Mouse (Mus musculus) kidney, embryonic 14.5 days (tissue): ENCODE results near the gene Atp8b2. TPM values are rescaled to one million over a fixed set of nuclear protein-coding genes. Genes with fewer than 3 reads are reported as not detected.

Experiments
- ATAC-seq: fragments of 200-750 bp; cut with Nextera tagmentation; 2 replicates; pipeline ENCODE4 v1.8.0; 2017; ENCODE audit warnings: moderate number of reproducible peaks, mild to moderate bottlenecking, moderate TSS enrichment, moderate library complexity; ENCODE audit not compliant: low FRiP score, low TSS enrichment
- H3K27ac ChIP-seq: fragments of 300-500 bp; sonication (generic); 2 replicates; pipeline ENCODE4 v1.5.1; 2014; ENCODE audit warnings: low read depth, mild to moderate bottlenecking, low read length, moderate library complexity, mixed read lengths
- H3K27me3 ChIP-seq: fragments of 300-500 bp; sonication (generic); 2 replicates; pipeline ENCODE4 v1.6.1; 2014; ENCODE audit warnings: mild to moderate bottlenecking, low read length; ENCODE audit not compliant: control insufficient read depth, insufficient read depth
- H3K36me3 ChIP-seq: fragments of 300-500 bp; sonication (generic); 2 replicates; pipeline ENCODE4 v1.6.1; 2014; ENCODE audit warnings: low read length, mixed read lengths; ENCODE audit not compliant: control insufficient read depth, insufficient read depth
- H3K4me1 ChIP-seq: fragments of 300-500 bp; sonication (generic); 2 replicates; pipeline ENCODE4 v1.6.1; 2014; ENCODE audit warnings: low read length, mixed read lengths; ENCODE audit not compliant: control insufficient read depth, insufficient read depth
- H3K4me2 ChIP-seq: fragments of 300-500 bp; sonication (generic); replicated peaks from 2 replicates; pipeline ENCODE4 v1.6.1; 2014; ENCODE audit warnings: low read depth, mild to moderate bottlenecking, low read length
- H3K4me3 ChIP-seq: fragments of 300-500 bp; sonication (generic); 2 replicates; pipeline ENCODE4 v1.5.1; 2014; ENCODE audit warnings: mild to moderate bottlenecking, low read length
- H3K9ac ChIP-seq: fragments of 300-500 bp; sonication (generic); 2 replicates; pipeline ENCODE4 v1.6.1; 2014; ENCODE audit warnings: low read depth, mild to moderate bottlenecking, low read length, moderate library complexity
- H3K9me3 ChIP-seq: fragments of 300-500 bp; sonication (generic); 2 replicates; pipeline ENCODE4 v1.6.1; 2016; ENCODE audit warnings: low read length; ENCODE audit not compliant: control insufficient read depth
- WGBS: fragments of 180-500 bp; shearing (Covaris S2); extraction: QIAGEN DNeasy Blood & Tissue Kit; methylation state at CpG from one replicate; pipeline ENCODE4 v1.1.7; 2014; 5-methylcytosine and 5-hydroxymethylcytosine counted together
- polyA plus RNA-seq: library from polyadenylated mRNA; unstranded; fragments of >200 nt; fragmentation: Nextera tagmentation; extraction: Ambion mirVana; gene quantifications from 2 replicates; pipeline ENCODE4 v1.2.1, GENCODE M21; 2014

Atp8b2 gene
- polyA plus RNA-seq, result 8.4 and 17.3 TPM in 2 replicates

- no peaks in the 10 kb centered on the region for H3K27me3 ChIP-seq
- peak; percentile 44 for ATAC-seq
- peaks cover 30% of the 10 kb centered on the region for H3K4me1 ChIP-seq
- peak within 1 kb of the TSS; percentile 84 for H3K4me3 ChIP-seq
- H3K9ac ChIP-seq, result peak within 1 kb of the TSS; percentile 93
- no peaks in the 10 kb centered on the region for H3K9me3 ChIP-seq
- H3K27ac ChIP-seq, result peak within 1 kb of the TSS; percentile 88
- 0% methylated on average over 34 of the region's 35 CpGs for WGBS
- H3K36me3 ChIP-seq, result peaks cover 5% of the 10 kb centered on the region; the same call in 1 of the 2 replicates
- peak within 1 kb of the TSS; percentile 94 for H3K4me2 ChIP-seq
Observed at GRCm38 (mm10) chr3:89963221-89963763, at the start of gene Atp8b2. Gene Atp8b2 (minus strand): TSS chr3:89963508.

- no peak overlapping the region for H3K4me2 ChIP-seq
- WGBS, result 72% methylated on average over 2 of the region's 2 CpGs
- H3K36me3 ChIP-seq, result peaks cover 99% of the 10 kb centered on the region
- no peaks in the 10 kb centered on the region for H3K9me3 ChIP-seq
- no peaks in the 10 kb centered on the region for H3K27me3 ChIP-seq
- H3K4me3 ChIP-seq, result no peak overlapping the region
- no peak for ATAC-seq
- no peak overlapping the region for H3K27ac ChIP-seq
- no peak overlapping the region for H3K9ac ChIP-seq
- no peaks in the 10 kb centered on the region for H3K4me1 ChIP-seq
Observed at GRCm38 (mm10) chr3:90010291-90010690, 47.0 kb upstream of the Atp8b2 start.

GRCm38 (mm10) chr3:90004091-90004796 is 40.9 kb upstream of the Atp8b2 start:
- Histone ChIP-seq H3K27ac (peak overlapping the region; percentile 68), H3K36me3 (peaks cover 89% of the 10 kb centered on the region), H3K4me2 (0 out of 2 replicates have a peak overlapping the region, but pooled peaks have one; percentile 9), H3K27me3 (no peaks in the 10 kb centered on the region), H3K4me1 (no peaks in the 10 kb centered on the region), H3K9me3 (no peaks in the 10 kb centered on the region), H3K9ac (no peak overlapping the region), H3K4me3 (no peak overlapping the region)
- ATAC-seq, result no peak
- WGBS, result 46% methylated on average over 3 of the region's 3 CpGs

- Histone ChIP-seq H3K36me3 (peaks cover 61% of the 10 kb centered on the region), H3K4me3 (no peak overlapping the region), H3K4me2 (peak overlapping the region; percentile 81; the same call in 1 of the 2 replicates), H3K27ac (no peak overlapping the region), H3K9ac (no peak overlapping the region), H3K27me3 (no peaks in the 10 kb centered on the region), H3K4me1 (no peaks in the 10 kb centered on the region), H3K9me3 (no peaks in the 10 kb centered on the region)
- no peak for ATAC-seq
- WGBS, result 84% methylated on average over 4 of the region's 4 CpGs
Observed at GRCm38 (mm10) chr3:89999830-90000229, 36.5 kb upstream of the Atp8b2 start.

- peak overlapping the region; percentile 81 for H3K9ac ChIP-seq
- ATAC-seq, result peak; percentile 29
- H3K4me3 ChIP-seq, result peak overlapping the region; percentile 86
- no peaks in the 10 kb centered on the region for H3K27me3 ChIP-seq
- no peaks in the 10 kb centered on the region for H3K9me3 ChIP-seq
- H3K36me3 ChIP-seq, result peaks cover 61% of the 10 kb centered on the region
- peak overlapping the region; percentile 94 for H3K27ac ChIP-seq
- WGBS, result 15% methylated on average over 8 of the region's 8 CpGs
- peak overlapping the region; percentile 81 for H3K4me2 ChIP-seq
- no peaks in the 10 kb centered on the region for H3K4me1 ChIP-seq
Observed at GRCm38 (mm10) chr3:89999090-89999489, 35.8 kb upstream of the Atp8b2 start.

- H3K9ac ChIP-seq, result peak within 1 kb of the TSS; percentile 81
- peak within 1 kb of the TSS; percentile 94 for H3K27ac ChIP-seq
- no peaks in the 10 kb centered on the region for H3K4me1 ChIP-seq
- ATAC-seq, result peak; percentile 95
- peaks cover 59% of the 10 kb centered on the region for H3K36me3 ChIP-seq
- under 1% methylated on average over 26 of the region's 26 CpGs for WGBS
- H3K9me3 ChIP-seq, result no peaks in the 10 kb centered on the region
- H3K4me2 ChIP-seq, result peak within 1 kb of the TSS; percentile 81
- H3K4me3 ChIP-seq, result peak within 1 kb of the TSS; percentile 86
- H3K27me3 ChIP-seq, result no peaks in the 10 kb centered on the region
Observed at GRCm38 (mm10) chr3:89998612-89999054, 35.3 kb upstream of the Atp8b2 start, which contains the start of gene Hax1. Gene Hax1 (minus strand): TSS chr3:89998780.

GRCm38 (mm10) chr3:89997791-89998495 is 34.6 kb upstream of the Atp8b2 start:
- peaks cover 52% of the 10 kb centered on the region for H3K36me3 ChIP-seq
- H3K4me3 ChIP-seq, result peak overlapping the region; percentile 86
- no peaks in the 10 kb centered on the region for H3K27me3 ChIP-seq
- H3K9ac ChIP-seq, result peak overlapping the region; percentile 81
- H3K27ac ChIP-seq, result peak overlapping the region; percentile 94; the same call in 1 of the 2 replicates
- H3K4me2 ChIP-seq, result peak overlapping the region; percentile 81
- ATAC-seq, result peak; percentile 76
- no peaks in the 10 kb centered on the region for H3K9me3 ChIP-seq
- H3K4me1 ChIP-seq, result no peaks in the 10 kb centered on the region
- 4% methylated on average over 21 of the region's 23 CpGs for WGBS

GRCm38 (mm10) chr3:89994807-89995515 is 31.7 kb upstream of the Atp8b2 start:
- ATAC-seq, result no peak
- no peak overlapping the region for H3K4me3 ChIP-seq
- no peaks in the 10 kb centered on the region for H3K4me1 ChIP-seq
- 91% methylated on average over 5 of the region's 5 CpGs for WGBS
- peaks cover 27% of the 10 kb centered on the region; the same call in 1 of the 2 replicates for H3K36me3 ChIP-seq
- H3K27me3 ChIP-seq, result no peaks in the 10 kb centered on the region
- H3K9ac ChIP-seq, result no peak overlapping the region
- no peaks in the 10 kb centered on the region for H3K9me3 ChIP-seq
- H3K4me2 ChIP-seq, result no peak overlapping the region
- H3K27ac ChIP-seq, result no peak overlapping the region
